Mouse (Mus musculus) brain, embryonic 14.5 days (tissue): ENCODE results near the gene Zbtb4.

Experiments used
- CTCF ChIP-seq: fragments of 200-500 bp; IDR thresholded peaks from 2 replicates; pipeline ENCODE4 v1.5.1; 2012; ENCODE audit warnings: inconsistent platforms, mild to moderate bottlenecking, moderate library complexity, borderline replicate concordance; ENCODE audit not compliant: insufficient read depth, insufficient read length; ENCODE audit errors: extremely low read depth
- POLR2A ChIP-seq: fragments of 200-500 bp; IDR thresholded peaks from 2 replicates; pipeline ENCODE4 v1.6.1; 2012; ENCODE audit warnings: mild to moderate bottlenecking, inconsistent platforms, borderline replicate concordance; ENCODE audit not compliant: poor library complexity, insufficient read depth, insufficient read length, severe bottlenecking; ENCODE audit errors: extremely low read depth

DNA sequence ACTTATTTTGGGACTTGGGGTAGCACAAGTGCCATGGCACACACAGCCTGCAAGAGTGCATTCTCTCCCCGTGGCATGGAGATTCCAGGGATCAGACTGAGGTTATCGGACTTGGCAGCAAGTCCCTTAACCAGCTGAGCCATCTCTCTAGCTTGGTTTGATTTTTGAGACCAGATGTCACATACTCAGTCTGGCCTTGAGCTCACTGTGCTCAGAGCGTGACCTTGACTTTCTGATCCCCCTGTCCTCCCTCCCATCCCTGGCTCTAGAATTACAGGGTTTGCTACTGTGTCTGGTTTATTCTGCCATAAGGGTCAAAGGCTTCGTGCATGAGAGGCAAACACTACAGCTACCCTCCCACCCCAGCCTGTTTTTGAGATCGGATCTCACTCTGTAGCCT is 23.7 kb downstream of the Zbtb4 start:
- no peak for TF ChIP-seq CTCF
- no peak for TF ChIP-seq POLR2A
